Mouse (Mus musculus) midbrain, embryonic 16.5 days (tissue): Measurements from ENCODE around the gene Cdrt4. TPM values are rescaled to one million over a fixed set of nuclear protein-coding genes. Genes with fewer than 3 reads are reported as not detected.

ENCODE experiments used
- ATAC-seq: fragments of 200-750 bp; cut with Nextera tagmentation; 2 replicates; pipeline ENCODE4 v1.8.0; 2017; ENCODE audit warnings: moderate TSS enrichment
- H3K27ac ChIP-seq: fragments of 300-500 bp; sonication (generic); 2 replicates; pipeline ENCODE4 v1.5.1; 2014; ENCODE audit warnings: mild to moderate bottlenecking, low read length, mixed read lengths
- H3K27me3 ChIP-seq: fragments of 300-500 bp; sonication (generic); 2 replicates; pipeline ENCODE4 v1.6.1; 2014; ENCODE audit warnings: low read depth, low read length, mixed read lengths; ENCODE audit not compliant: control insufficient read depth, insufficient read depth
- H3K36me3 ChIP-seq: fragments of 300-500 bp; sonication (generic); 2 replicates; pipeline ENCODE4 v1.6.1; 2014; ENCODE audit warnings: mild to moderate bottlenecking, low read length, moderate library complexity, mixed read lengths; ENCODE audit not compliant: control insufficient read depth, insufficient read depth
- H3K4me1 ChIP-seq: fragments of 300-500 bp; sonication (generic); 2 replicates; pipeline ENCODE4 v1.6.1; 2014; ENCODE audit warnings: mild to moderate bottlenecking, low read length, mixed read lengths; ENCODE audit not compliant: control insufficient read depth, insufficient read depth
- H3K4me2 ChIP-seq: fragments of 300-500 bp; sonication (generic); 2 replicates; pipeline ENCODE4 v1.6.1; 2014; ENCODE audit warnings: mild to moderate bottlenecking, low read length, mixed read lengths
- H3K4me3 ChIP-seq: fragments of 300-500 bp; sonication (generic); 2 replicates; pipeline ENCODE4 v1.5.1; 2014; ENCODE audit warnings: low read depth, mild to moderate bottlenecking, low read length, moderate library complexity, mixed read lengths
- H3K9ac ChIP-seq: fragments of 300-500 bp; sonication (generic); 2 replicates; pipeline ENCODE4 v1.6.1; 2014; ENCODE audit warnings: low read depth, low read length, mixed read lengths
- H3K9me3 ChIP-seq: fragments of 300-500 bp; sonication (generic); replicated peaks from 2 replicates; pipeline ENCODE4 v1.6.1; 2014; ENCODE audit warnings: mild to moderate bottlenecking, low read length, mixed read lengths; ENCODE audit not compliant: control insufficient read depth, poor library complexity, severe bottlenecking
- WGBS: fragments of 180-500 bp; shearing (Covaris S2); extraction: QIAGEN DNeasy Blood & Tissue Kit; methylation state at CpG from one replicate; pipeline ENCODE4 v1.1.7; 2014; 5-methylcytosine and 5-hydroxymethylcytosine counted together
- polyA plus RNA-seq: library from polyadenylated mRNA; unstranded; fragments of >200 nt; fragmentation: Nextera tagmentation; extraction: Ambion mirVana; gene quantifications from 2 replicates; pipeline ENCODE4 v1.2.1, GENCODE M21; 2015

The Cdrt4 gene
- not detected in 2 replicates for polyA plus RNA-seq

DNA sequence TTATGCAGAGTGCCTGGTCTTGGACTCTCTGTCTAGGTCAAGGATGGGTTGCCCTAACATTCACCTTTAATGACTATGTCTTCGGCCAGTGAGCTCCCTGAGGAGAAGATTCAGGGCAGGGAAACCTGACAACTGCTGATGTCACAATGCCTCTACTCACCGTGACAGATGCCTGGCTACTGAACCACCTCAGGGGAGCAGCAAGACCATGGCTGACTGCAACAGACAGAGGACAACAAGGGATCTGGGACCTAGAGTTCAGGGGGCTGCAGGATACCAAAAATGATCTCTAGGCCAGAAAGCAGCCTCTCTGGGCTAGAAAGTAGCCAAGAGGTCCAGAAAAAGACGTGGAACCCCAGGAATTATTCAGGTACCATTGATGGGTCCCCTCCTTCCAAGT lies at the start of gene Cdrt4:
Gene Cdrt4 (plus strand): TSS at position 182 of the 400 bp plus-strand sequence.
- Histone ChIP-seq H3K4me3 (no peak within 1 kb of the TSS), H3K4me2 (no peak within 1 kb of the TSS), H3K27me3 (no peaks in the 10 kb centered on the region), H3K27ac (no peak within 1 kb of the TSS), H3K36me3 (no peaks in the 10 kb centered on the region), H3K4me1 (no peaks in the 10 kb centered on the region), H3K9ac (no peak within 1 kb of the TSS), H3K9me3 (0 out of 2 replicates have a peak, but pooled peaks cover 2% of the 10 kb centered on the region)
- ATAC-seq, result no peak
- 78% methylated on average over 3 of the region's 3 CpGs for WGBS

DNA sequence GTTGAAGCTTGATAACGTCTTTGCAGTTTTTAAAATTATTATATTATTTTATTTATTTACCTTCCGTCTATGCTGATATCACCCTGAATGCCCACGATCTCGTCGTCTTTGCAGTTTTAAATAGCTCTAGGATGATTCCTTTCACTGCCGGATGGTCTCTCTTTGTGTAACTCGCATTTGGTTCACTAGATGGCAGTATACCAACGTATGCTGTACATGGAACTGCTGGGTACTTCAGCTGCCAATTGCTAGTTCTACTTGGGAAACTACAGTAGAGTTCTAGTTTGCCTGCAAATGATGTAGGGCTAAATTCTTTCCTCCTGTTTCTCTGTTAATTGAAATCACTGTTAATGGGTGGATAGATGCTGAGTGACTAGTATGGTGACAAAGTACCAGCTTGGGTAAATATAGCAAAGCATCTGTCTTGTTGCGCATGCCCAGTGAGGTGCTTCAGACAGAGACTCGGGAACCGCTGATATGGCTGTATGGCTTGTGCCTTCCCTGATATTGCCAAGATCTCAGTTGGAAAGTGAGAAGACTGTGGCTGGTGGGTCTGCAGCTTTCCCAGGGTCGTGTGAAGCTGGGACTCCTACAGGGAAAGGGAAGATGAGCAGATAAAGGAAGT lies 49.2 kb upstream of the Cdrt4 start:
- peak; percentile 71 for ATAC-seq
- 35% methylated on average over 12 of the region's 12 CpGs for WGBS
- H3K9ac ChIP-seq, result no peak overlapping the region
- H3K27ac ChIP-seq, result no peak overlapping the region
- H3K27me3 ChIP-seq, result no peaks in the 10 kb centered on the region
- H3K4me1 ChIP-seq, result no peaks in the 10 kb centered on the region
- no peaks in the 10 kb centered on the region for H3K9me3 ChIP-seq
- H3K4me3 ChIP-seq, result no peak overlapping the region
- no peaks in the 10 kb centered on the region for H3K36me3 ChIP-seq
- H3K4me2 ChIP-seq, result no peak overlapping the region

GRCm38 (mm10) chr11:62903871-62904495 lies 47.0 kb upstream of the Cdrt4 start:
- WGBS, result 50% methylated on average over 6 of the region's 6 CpGs
- ATAC-seq, result no peak
- H3K9me3 ChIP-seq, result no peaks in the 10 kb centered on the region
- H3K4me2 ChIP-seq, result no peak overlapping the region
- no peak overlapping the region for H3K9ac ChIP-seq
- no peak overlapping the region for H3K4me3 ChIP-seq
- H3K27me3 ChIP-seq, result no peaks in the 10 kb centered on the region
- no peaks in the 10 kb centered on the region for H3K4me1 ChIP-seq
- no peaks in the 10 kb centered on the region for H3K36me3 ChIP-seq
- H3K27ac ChIP-seq, result no peak overlapping the region

GRCm38 (mm10) chr11:62909720-62910306 lies 41.2 kb upstream of the Cdrt4 start:
- Histone ChIP-seq H3K27me3 (no peaks in the 10 kb centered on the region), H3K36me3 (no peaks in the 10 kb centered on the region), H3K4me2 (no peak overlapping the region), H3K27ac (no peak overlapping the region), H3K9me3 (no peaks in the 10 kb centered on the region), H3K4me3 (no peak overlapping the region), H3K4me1 (no peaks in the 10 kb centered on the region), H3K9ac (no peak overlapping the region)
- WGBS, result 78% methylated on average over 3 of the region's 3 CpGs
- ATAC-seq, result no peak

GRCm38 (mm10) chr11:62911362-62911761 lies 39.6 kb upstream of the Cdrt4 start:
- ATAC-seq, result no peak
- Histone ChIP-seq H3K27ac (no peak overlapping the region), H3K4me2 (no peak overlapping the region), H3K36me3 (no peaks in the 10 kb centered on the region), H3K4me1 (no peaks in the 10 kb centered on the region), H3K9ac (no peak overlapping the region), H3K9me3 (no peaks in the 10 kb centered on the region), H3K4me3 (no peak overlapping the region), H3K27me3 (no peaks in the 10 kb centered on the region)
- 34% methylated on average over 8 of the region's 8 CpGs for WGBS

DNA sequence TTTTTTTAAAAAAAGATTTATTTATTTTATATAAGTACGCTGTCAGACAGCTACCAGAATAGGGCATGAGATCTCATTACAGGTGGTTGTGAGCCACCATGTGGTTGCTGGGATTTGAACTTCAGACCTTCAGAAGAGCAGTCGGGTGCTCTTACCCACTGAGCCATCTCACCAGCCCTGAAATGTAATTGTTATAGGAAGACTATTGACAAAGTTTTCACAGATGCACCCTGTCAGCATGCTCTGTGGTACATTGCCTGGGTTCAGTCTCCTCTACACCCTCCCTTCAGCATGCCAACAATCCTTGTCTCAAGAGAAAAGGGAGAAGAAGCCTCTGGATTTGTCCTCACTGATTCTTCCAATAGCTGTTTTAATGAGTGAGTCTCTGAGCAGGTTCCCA lies 37.9 kb upstream of the Cdrt4 start:
- H3K9ac ChIP-seq, result no peak overlapping the region
- H3K9me3 ChIP-seq, result no peaks in the 10 kb centered on the region
- H3K4me1 ChIP-seq, result no peaks in the 10 kb centered on the region
- 90% methylated on average over 2 of the region's 2 CpGs for WGBS
- no peak overlapping the region for H3K27ac ChIP-seq
- H3K4me2 ChIP-seq, result no peak overlapping the region
- no peak for ATAC-seq
- no peak overlapping the region for H3K4me3 ChIP-seq
- no peaks in the 10 kb centered on the region for H3K27me3 ChIP-seq
- no peaks in the 10 kb centered on the region for H3K36me3 ChIP-seq

- Histone ChIP-seq H3K4me3 (no peak overlapping the region), H3K27me3 (no peaks in the 10 kb centered on the region), H3K9me3 (no peaks in the 10 kb centered on the region), H3K4me2 (no peak overlapping the region), H3K36me3 (no peaks in the 10 kb centered on the region), H3K4me1 (no peaks in the 10 kb centered on the region), H3K9ac (no peak overlapping the region), H3K27ac (no peak overlapping the region)
- WGBS, result 68% methylated on average over 6 of the region's 6 CpGs
- no peak for ATAC-seq
Measured at GRCm38 (mm10) chr11:62914532-62914931, 36.5 kb upstream of the Cdrt4 start.

DNA sequence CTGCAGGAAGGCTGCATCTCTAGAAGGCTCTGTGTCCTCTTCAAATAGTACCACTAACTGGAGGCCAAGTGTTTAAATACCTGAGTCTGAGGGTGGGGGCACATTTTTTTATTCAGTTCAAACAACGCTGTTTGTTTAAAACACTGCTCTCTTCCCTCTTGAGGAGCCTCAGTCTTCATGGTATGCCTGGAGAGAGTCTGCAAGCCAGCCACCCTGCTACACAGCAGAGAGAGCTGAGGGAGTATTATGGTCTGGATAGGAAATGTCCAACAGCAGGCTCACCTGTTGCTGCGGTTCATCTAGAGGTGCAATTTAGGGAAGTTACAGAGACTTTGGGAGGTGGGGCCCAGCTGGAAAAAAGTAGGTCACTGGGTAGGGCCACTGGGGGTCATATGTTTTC lies 35.5 kb upstream of the Cdrt4 start:
- Histone ChIP-seq H3K9me3 (no peaks in the 10 kb centered on the region), H3K4me2 (no peak overlapping the region), H3K27me3 (no peaks in the 10 kb centered on the region), H3K4me3 (no peak overlapping the region), H3K36me3 (no peaks in the 10 kb centered on the region), H3K4me1 (no peaks in the 10 kb centered on the region), H3K27ac (no peak overlapping the region), H3K9ac (no peak overlapping the region)
- no peak for ATAC-seq
- WGBS, result 90% methylated on average over 2 of the region's 2 CpGs

DNA sequence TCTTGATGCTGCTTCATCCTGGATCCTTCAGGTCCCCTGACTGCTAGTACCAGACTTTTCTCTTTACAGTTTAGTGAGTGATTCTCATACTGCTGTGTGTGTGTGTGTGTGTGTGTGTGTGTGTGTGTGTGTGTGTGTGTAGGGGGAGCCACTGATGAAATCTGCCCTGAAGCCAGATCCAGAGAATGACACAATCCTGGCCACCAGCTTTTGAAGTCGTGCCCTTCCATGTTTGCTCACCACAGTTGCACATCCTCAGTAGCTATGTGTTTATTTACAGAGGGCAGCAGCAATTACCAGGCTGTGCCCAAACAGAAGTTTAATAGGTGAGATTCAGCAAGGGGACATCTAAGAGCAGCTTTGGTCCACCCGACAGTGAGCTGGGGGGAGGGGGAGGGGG lies 34.2 kb upstream of the Cdrt4 start:
- Histone ChIP-seq H3K27ac (no peak overlapping the region), H3K27me3 (no peaks in the 10 kb centered on the region), H3K9me3 (no peaks in the 10 kb centered on the region), H3K4me3 (no peak overlapping the region), H3K9ac (no peak overlapping the region), H3K4me2 (no peak overlapping the region), H3K36me3 (no peaks in the 10 kb centered on the region), H3K4me1 (no peaks in the 10 kb centered on the region)
- ATAC-seq, result no peak
- WGBS, result 49% methylated on average over 2 of the region's 2 CpGs
